Mouse (Mus musculus): ENCODE measurements around the gene Zbtb24.

DNA sequence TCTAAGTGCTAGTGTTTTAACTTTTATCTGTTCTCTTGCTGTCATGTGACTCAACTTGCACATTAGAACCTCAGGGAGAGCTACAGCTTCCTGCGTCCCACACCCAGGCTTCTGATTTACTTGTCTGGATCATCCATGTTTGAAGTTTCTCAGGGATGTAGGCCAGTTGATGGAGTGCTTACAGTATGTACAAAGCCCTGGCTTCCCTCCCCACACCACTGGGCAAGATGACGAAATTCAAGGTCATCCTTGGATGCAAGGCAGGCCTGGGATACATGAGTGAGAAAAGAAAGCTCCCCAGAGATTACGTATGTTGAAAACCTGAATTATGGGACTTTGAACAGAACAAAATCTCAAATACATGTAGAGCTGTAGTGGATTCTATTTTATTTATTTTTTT lies 2.6 kb downstream of the Zbtb24 start:
- TF ChIP-seq CTCF (conservative IDR thresholded peaks at IDR 0.05; ENCODE audit: insufficient read depth, insufficient read length, low read depth, low read length) (no peak), POLR2A (IDR thresholded peaks at IDR 0.05; ENCODE audit: low read depth, low read length) (no peak)

All from kidney, adult 2 months (tissue).